Mouse (Mus musculus) hindbrain, postnatal 0 days (tissue): Measurements from ENCODE around the gene Pitx3. TPM values are rescaled to one million over a fixed set of nuclear protein-coding genes. Genes with fewer than 3 reads are reported as not detected.

Experiments used
- ATAC-seq: fragments of 200-750 bp; cut with Nextera tagmentation; 2 replicates; pipeline ENCODE4 v1.8.0; 2017; ENCODE audit warnings: mild to moderate bottlenecking, moderate TSS enrichment, moderate library complexity
- DNase-seq: peaks from one replicate; pipeline ENCODE4 v3.0.0-alpha.2; 2015; ENCODE audit warnings: low spot score
- H3K27ac ChIP-seq: fragments of 300-500 bp; sonication (generic); 2 replicates; pipeline ENCODE4 v1.5.1; 2014; ENCODE audit warnings: mild to moderate bottlenecking
- H3K27me3 ChIP-seq: fragments of 300-500 bp; sonication (generic); 2 replicates; pipeline ENCODE4 v1.6.1; 2014; ENCODE audit warnings: low read length, mixed read lengths; ENCODE audit not compliant: insufficient read depth
- H3K36me3 ChIP-seq: fragments of 300-500 bp; sonication (generic); 2 replicates; pipeline ENCODE4 v1.6.1; 2014; ENCODE audit warnings: low read length, mixed read lengths; ENCODE audit not compliant: insufficient read depth
- H3K4me1 ChIP-seq: fragments of 300-500 bp; sonication (generic); 2 replicates; pipeline ENCODE4 v1.6.1; 2014; ENCODE audit warnings: antibody characterized with exemption, low read length, mixed read lengths; ENCODE audit not compliant: insufficient read depth
- H3K4me2 ChIP-seq: fragments of 300-500 bp; sonication (generic); 2 replicates; pipeline ENCODE4 v1.6.1; 2014; ENCODE audit warnings: low read depth, mild to moderate bottlenecking, low read length, moderate library complexity, mixed read lengths
- H3K4me3 ChIP-seq: fragments of 300-500 bp; sonication (generic); 2 replicates; pipeline ENCODE4 v1.5.1; 2014; ENCODE audit warnings: low read length
- H3K9ac ChIP-seq: fragments of 300-500 bp; sonication (generic); replicated peaks from 2 replicates; pipeline ENCODE4 v1.6.1; 2014; ENCODE audit warnings: mild to moderate bottlenecking, low read length, moderate library complexity, mixed read lengths
- H3K9me3 ChIP-seq: fragments of 300-500 bp; sonication (generic); 2 replicates; pipeline ENCODE4 v1.6.1; 2016; ENCODE audit warnings: low read length, mixed read lengths
- CTCF ChIP-seq: IDR thresholded peaks from 2 replicates; pipeline ENCODE4 v1.5.1; 2016; ENCODE audit warnings: antibody characterized with exemption, control low read depth, low read depth
- WGBS: fragments of 180-500 bp; shearing (Covaris S2); extraction: QIAGEN DNeasy Blood & Tissue Kit; methylation state at CpG from one replicate; pipeline ENCODE4 v1.1.7; 2014; 5-methylcytosine and 5-hydroxymethylcytosine counted together
- polyA plus RNA-seq: library from polyadenylated mRNA; unstranded; fragments of >200 nt; fragmentation: Nextera tagmentation; extraction: Ambion mirVana; gene quantifications from 2 replicates; pipeline ENCODE4 v1.2.1, GENCODE M21; 2015
- total RNA-seq: library from RNA; depleted of rRNA; stranded (reverse); fragments of >200 nt; gene quantifications from 2 replicates; pipeline ENCODE4 v1.2.3, GENCODE M21; 2014

Pitx3 gene
- total and polyA plus RNA-seq, 2 experiments from 2014 or later = 0.21 TPM; not detected in 1

- Histone ChIP-seq H3K27me3 (no peaks in the 10 kb centered on the region), H3K4me3 (no peak overlapping the region), H3K4me1 (no peaks in the 10 kb centered on the region), H3K27ac (no peak overlapping the region), H3K4me2 (no peak overlapping the region), H3K9me3 (no peaks in the 10 kb centered on the region), H3K36me3 (no peaks in the 10 kb centered on the region), H3K9ac (no peak overlapping the region)
- no peak for TF ChIP-seq CTCF
- no peak for DNase-seq
- WGBS = 82% methylated on average over 6 of the region's 6 CpGs
- no peak for ATAC-seq
Observed at GRCm38 (mm10) chr19:46120872-46121271, 27.3 kb downstream of the Pitx3 start.

GRCm38 (mm10) chr19:46119458-46119857 is 28.7 kb downstream of the Pitx3 start:
- Histone ChIP-seq H3K9me3 (no peaks in the 10 kb centered on the region), H3K4me2 (no peak overlapping the region), H3K4me3 (no peak overlapping the region), H3K4me1 (no peaks in the 10 kb centered on the region), H3K27me3 (no peaks in the 10 kb centered on the region), H3K9ac (no peak overlapping the region), H3K27ac (no peak overlapping the region), H3K36me3 (no peaks in the 10 kb centered on the region)
- DNase-seq = no peak
- no peak for ATAC-seq
- TF ChIP-seq CTCF = no peak
- WGBS = 88% methylated on average over 3 of the region's 3 CpGs

GRCm38 (mm10) chr19:46114617-46115016 is 33.5 kb downstream of the Pitx3 start:
- H3K36me3 ChIP-seq = no peaks in the 10 kb centered on the region
- TF ChIP-seq CTCF = no peak
- no peak overlapping the region for H3K4me2 ChIP-seq
- H3K4me3 ChIP-seq = no peak overlapping the region
- WGBS = 62% methylated on average over 4 of the region's 4 CpGs
- H3K9me3 ChIP-seq = no peaks in the 10 kb centered on the region
- H3K27ac ChIP-seq = no peak overlapping the region
- ATAC-seq = no peak
- DNase-seq = no peak
- H3K4me1 ChIP-seq = no peaks in the 10 kb centered on the region
- no peaks in the 10 kb centered on the region; the same call in 1 of the 2 replicates for H3K27me3 ChIP-seq
- no peak overlapping the region for H3K9ac ChIP-seq

GRCm38 (mm10) chr19:46110781-46111180 is 37.3 kb downstream of the Pitx3 start:
- TF ChIP-seq CTCF = no peak
- WGBS = 85% methylated on average over 5 of the region's 5 CpGs
- Histone ChIP-seq H3K4me1 (no peaks in the 10 kb centered on the region), H3K9me3 (no peaks in the 10 kb centered on the region), H3K9ac (no peak overlapping the region), H3K4me2 (no peak overlapping the region), H3K4me3 (no peak overlapping the region), H3K27ac (no peak overlapping the region), H3K27me3 (no peaks in the 10 kb centered on the region; the same call in 1 of the 2 replicates), H3K36me3 (no peaks in the 10 kb centered on the region)
- no peak for ATAC-seq
- DNase-seq = no peak

GRCm38 (mm10) chr19:46110214-46110613 is 37.9 kb downstream of the Pitx3 start:
- no peak overlapping the region for H3K4me2 ChIP-seq
- DNase-seq (no peak), ATAC-seq (no peak)
- H3K27ac ChIP-seq = no peak overlapping the region
- H3K4me1 ChIP-seq = no peaks in the 10 kb centered on the region
- no peaks in the 10 kb centered on the region; the same call in 1 of the 2 replicates for H3K27me3 ChIP-seq
- H3K9ac ChIP-seq = no peak overlapping the region
- 77% methylated on average over 2 of the region's 2 CpGs for WGBS
- no peaks in the 10 kb centered on the region for H3K9me3 ChIP-seq
- no peaks in the 10 kb centered on the region for H3K36me3 ChIP-seq
- H3K4me3 ChIP-seq = no peak overlapping the region
- TF ChIP-seq CTCF = no peak

GRCm38 (mm10) chr19:46104187-46104557 is 44.0 kb downstream of the Pitx3 start:
- H3K36me3 ChIP-seq = no peaks in the 10 kb centered on the region
- ATAC-seq (no peak), DNase-seq (no peak)
- 0 out of 2 replicates have a peak, but pooled peaks cover 2% of the 10 kb centered on the region for H3K9me3 ChIP-seq
- WGBS = 90% methylated on average over 2 of the region's 2 CpGs
- no peak overlapping the region for H3K9ac ChIP-seq
- no peak overlapping the region for H3K4me2 ChIP-seq
- TF ChIP-seq CTCF = no peak
- no peak overlapping the region for H3K27ac ChIP-seq
- no peaks in the 10 kb centered on the region for H3K27me3 ChIP-seq
- H3K4me1 ChIP-seq = no peaks in the 10 kb centered on the region
- no peak overlapping the region for H3K4me3 ChIP-seq

- no peak overlapping the region for H3K27ac ChIP-seq
- no peaks in the 10 kb centered on the region for H3K27me3 ChIP-seq
- H3K9ac ChIP-seq = no peak overlapping the region
- 0 out of 2 replicates have a peak, but pooled peaks cover 2% of the 10 kb centered on the region for H3K9me3 ChIP-seq
- H3K4me3 ChIP-seq = no peak overlapping the region
- ATAC-seq (no peak), DNase-seq (no peak)
- WGBS = 79% methylated on average over 6 of the region's 6 CpGs
- no peaks in the 10 kb centered on the region for H3K4me1 ChIP-seq
- H3K4me2 ChIP-seq = no peak overlapping the region
- H3K36me3 ChIP-seq = no peaks in the 10 kb centered on the region
- no peak for TF ChIP-seq CTCF
Observed at GRCm38 (mm10) chr19:46103437-46104186, 44.5 kb downstream of the Pitx3 start.
